Mouse (Mus musculus): Measurements from ENCODE around the gene Pgd.

The Pgd gene

DNA sequence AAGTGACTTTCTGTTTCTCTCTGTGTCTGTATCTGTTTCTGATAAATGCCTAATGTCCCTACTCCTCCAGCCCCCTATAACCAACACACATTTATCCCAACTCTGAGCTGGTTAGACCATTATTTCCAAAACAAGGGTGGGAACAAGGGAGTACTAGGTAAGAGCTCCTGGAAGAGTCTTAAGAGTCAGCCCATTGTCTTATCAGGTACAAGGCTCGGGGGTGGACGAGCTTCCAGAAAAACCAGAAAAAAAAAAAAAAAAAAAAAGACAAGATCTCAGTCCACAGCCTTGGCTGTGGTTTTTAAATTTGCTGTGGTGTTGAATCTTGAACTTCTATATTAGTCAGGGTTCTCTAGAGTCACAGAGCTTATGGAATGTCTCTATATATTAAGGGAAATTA lies 1.4 kb upstream of the Pgd start:
- DNase-seq (ENCODE audit: low spot score): no peak

DNA sequence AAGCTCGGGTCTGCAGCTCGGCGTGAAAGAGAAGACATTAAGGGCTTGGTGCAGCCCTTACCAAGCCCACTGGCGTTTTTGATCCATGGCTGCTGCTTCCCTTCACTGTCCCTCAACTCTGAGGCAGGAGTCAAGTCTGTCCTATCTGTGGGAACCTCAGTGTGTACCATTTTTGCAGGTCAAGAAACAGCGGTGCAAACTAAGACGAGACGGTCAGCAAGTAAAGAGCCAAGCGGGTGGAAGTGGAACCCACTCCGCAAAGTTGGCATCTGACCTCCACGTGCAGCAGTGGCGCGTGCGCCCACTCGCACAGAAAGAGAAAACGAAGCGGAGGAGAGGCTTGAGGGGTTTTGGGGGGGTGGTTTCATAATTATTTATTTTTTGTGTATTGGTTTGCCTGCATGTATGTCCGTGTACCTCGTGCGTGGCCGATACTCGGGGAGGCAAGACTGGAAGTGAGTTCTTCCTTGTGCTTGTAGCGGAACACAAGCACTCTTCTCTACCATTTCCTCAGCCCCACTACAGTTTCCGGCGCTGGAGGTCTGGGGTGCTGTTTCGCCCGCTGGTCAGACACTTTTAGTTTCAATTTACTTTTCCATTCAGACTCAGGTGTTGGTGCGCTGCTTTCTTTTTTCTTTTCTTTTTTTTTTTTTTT lies 513 bp upstream of the Pgd start:
- DNase-seq (ENCODE audit: low spot score): no peak

DNA sequence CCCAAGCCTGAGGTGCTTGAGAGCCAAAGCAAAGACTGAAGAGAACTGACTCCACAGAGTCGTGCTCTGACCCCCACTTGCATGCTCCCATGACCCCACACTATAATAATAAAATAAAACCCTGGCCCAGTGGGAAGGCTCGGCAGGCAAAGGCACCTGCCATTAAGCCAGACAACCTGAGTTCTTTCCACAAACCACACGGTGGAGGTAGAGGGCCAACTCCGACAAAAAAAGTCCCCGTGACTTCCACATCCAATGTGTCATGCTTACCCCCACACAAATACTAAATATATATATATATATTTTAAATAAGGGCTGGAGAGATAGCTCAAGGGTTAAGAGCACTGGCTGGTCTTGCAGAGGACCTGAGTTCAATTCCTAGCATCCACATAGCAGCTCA lies 2.4 kb downstream of the Pgd start:
- DNase-seq (ENCODE audit: low spot score): no peak

DNA sequence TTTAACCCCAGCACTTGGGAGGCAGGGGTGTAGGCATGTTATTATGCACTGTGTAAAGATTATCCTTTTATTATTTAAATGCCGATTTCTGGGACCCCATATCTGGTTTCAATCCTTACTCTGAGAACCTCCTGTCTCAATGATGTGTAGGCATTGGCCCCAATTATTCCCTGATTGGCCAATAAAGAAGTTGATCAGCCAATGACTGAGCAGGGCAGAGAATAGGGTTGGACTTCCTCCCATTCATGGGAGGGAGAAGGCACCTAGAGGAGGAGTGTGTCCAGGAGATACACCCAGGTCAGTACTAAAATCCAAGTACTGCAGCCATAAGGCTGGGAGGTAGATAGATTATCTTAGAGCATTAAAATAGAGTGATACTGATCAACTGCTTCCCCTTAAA lies 3.4 kb downstream of the Pgd start:
- no peak for DNase-seq (ENCODE audit: low spot score)

DNA sequence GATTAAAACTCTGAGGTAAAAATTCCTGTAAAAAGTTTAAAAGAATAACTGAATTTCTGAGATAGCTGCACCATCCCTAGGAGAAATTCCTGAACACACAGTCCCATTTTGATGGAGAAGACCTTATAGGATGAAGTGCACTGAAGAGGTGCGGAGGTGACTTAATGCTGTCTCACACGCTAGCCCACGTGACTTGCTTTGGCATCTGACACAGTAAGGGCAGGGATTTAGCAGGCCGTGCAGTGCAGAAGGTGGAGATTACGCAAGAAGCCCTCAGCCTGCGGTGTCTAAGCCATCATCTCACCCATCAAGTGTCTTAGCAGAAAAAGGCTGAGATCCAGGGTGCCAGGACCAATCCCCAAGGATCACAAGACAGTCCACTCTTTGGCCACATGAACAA lies 5.4 kb downstream of the Pgd start:
- DNase-seq (ENCODE audit: low spot score): no peak

- no peak for DNase-seq (ENCODE audit: low spot score)
These were observed 6.7 kb downstream of the Pgd start for GRCm38 (mm10) chr4:149159891-149160290.

- DNase-seq (ENCODE audit: low spot score): no peak
These were observed 7.4 kb downstream of the Pgd start for GRCm38 (mm10) chr4:149159203-149159602.

- DNase-seq (ENCODE audit: low spot score): no peak
These were observed 9.1 kb downstream of the Pgd start for GRCm38 (mm10) chr4:149157415-149157973.

DNA sequence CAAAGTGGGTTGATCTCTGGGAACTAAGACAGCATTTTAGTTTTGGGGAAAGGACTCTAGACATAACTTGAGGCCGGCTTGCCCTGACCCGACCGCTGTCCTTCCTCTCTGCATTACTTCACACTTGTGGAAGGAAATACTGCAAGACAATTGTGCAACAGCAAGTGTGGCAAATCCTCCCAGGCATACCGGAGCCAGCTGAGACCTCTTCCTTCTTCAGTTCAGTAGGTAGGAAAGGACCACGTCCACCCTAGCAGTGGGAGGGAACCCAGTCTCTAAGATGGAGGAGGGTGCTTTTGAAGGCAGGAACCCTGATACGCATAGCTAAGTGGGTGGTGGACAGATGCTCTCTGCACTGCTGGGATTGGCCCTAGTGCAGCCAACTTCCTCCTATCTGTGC lies 10.9 kb downstream of the Pgd start:
- no peak for DNase-seq (ENCODE audit: low spot score)

- no peak for DNase-seq (ENCODE audit: low spot score)
These were observed 11.7 kb downstream of the Pgd start for GRCm38 (mm10) chr4:149154859-149155258.

DNA sequence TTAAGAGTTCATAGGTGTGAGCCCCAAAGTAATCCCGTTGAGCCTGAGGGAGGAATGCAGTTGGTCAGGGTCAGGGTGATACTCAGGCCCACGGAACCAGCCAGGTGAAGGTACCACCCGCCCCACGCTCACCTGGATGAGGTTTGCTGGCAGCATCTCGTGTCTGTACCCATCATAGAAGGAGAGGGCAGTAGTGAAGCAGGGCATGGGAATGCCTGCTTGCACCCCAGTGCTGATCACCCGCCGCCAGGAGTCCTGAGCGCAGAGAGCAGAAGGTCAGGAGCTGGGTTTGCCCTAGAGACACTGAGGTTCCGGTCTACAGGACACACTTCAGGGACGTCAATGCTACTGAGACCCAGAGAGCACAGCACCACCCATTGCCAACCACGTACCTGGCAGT lies 15.8 kb downstream of the Pgd start:
- DNase-seq (ENCODE audit: low spot score): no peak

DNA sequence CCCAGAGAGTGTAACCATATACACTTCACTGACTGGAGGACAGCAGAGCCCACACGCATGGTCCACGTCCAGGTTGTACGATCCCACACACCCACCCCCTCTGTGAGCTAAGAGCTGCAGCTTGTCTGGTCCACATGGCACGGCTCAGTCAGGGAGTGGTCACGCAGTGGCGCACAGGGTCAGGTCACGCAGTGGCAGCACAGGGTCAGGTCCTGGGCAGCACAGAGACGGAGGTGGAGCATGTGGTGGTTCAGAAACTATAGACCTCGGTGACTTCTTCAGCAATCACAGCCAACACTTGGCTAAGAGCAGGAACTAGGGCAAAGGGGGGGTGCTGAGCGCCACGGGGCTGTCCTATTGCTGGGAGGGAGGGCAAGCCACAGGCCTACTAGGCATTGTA lies 16.3 kb downstream of the Pgd start:
- no peak for DNase-seq (ENCODE audit: low spot score)

DNA sequence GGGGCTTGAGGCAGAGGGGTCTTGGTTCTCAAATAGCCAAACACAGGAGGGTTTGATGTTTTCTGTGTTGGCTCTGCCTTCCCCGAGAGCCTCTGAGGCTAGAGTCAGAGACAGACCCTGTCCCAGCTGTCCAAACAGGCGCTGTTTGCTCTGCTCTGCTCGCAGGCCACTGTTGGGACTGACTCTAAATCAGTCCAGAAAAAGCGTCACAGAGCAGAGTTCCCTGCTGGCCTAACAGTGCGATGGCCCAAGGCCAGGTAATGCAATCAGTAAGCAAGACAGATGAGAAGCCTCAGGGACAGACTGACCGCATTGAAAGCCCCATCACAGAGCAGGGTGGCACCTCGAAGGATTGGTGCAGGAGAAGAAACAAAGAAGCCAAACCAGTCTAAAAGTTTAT lies 17.0 kb downstream of the Pgd start:
- no peak for DNase-seq (ENCODE audit: low spot score)

DNA sequence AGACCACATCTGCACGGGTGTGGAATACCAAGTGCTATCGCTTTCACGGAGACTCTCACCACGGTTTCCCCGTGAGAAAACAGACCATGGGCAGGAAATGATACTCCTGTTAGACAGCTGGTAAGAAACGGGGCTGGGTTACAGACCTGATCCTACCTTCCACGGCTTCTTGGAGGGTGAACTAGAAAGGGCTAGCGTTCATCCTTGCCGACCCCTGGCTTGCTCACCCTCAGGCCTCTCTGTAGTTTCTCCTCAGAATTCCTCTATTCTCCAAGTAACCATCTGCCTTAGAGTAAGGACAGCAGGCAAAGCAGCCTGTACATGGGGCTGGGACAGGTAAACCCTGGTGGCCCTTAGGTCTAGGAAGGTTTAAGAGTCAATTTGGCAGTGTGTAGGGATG lies 17.4 kb downstream of the Pgd start:
- no peak for DNase-seq (ENCODE audit: low spot score)

DNA sequence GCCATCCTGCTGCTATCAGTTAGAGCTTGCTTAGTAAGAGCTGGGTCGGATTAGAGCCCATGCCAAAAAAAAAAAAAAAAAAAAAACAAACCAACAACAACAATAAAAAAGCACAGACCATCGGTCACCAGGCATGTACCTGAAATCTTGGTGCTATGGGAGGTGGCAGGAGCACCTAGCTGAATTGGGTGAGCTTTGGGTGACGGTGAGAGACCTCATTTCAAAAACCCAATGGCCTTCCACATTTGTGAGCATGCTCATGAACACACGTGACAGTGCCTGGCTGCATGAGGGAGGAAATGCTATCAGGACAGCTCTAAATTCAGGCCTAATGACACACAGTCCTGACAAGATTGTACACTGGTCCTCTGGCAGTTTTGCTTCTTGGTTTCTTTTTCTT lies 18.5 kb downstream of the Pgd start:
- no peak for DNase-seq (ENCODE audit: low spot score)

DNA sequence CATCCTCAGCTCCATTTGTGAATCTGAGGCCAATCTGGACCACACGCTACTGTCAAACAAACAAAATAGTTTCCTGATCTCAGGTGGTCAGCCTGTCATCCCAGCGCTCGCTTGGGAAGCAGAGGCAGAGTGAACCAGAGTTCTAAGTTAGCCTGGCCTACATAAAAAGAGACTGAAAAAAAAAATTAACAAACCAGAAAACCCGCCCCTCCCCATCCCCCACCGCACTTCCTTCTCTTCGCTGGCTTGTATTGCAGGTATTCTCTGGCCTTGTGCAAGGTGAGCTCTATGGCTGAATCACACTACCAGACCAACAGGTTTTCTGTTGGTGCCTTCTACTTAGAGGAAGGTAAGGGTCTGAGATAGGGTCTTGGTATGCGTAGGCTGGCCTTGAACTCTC lies 19.0 kb downstream of the Pgd start:
- peak; percentile 45 for DNase-seq (ENCODE audit: low spot score)

GRCm38 (mm10) chr4:149145151-149145550 lies 21.4 kb downstream of the Pgd start:
- no peak for DNase-seq (ENCODE audit: low spot score)

GRCm38 (mm10) chr4:149144459-149144858 lies 22.1 kb downstream of the Pgd start:
- DNase-seq (ENCODE audit: low spot score): peak; percentile 83

DNA sequence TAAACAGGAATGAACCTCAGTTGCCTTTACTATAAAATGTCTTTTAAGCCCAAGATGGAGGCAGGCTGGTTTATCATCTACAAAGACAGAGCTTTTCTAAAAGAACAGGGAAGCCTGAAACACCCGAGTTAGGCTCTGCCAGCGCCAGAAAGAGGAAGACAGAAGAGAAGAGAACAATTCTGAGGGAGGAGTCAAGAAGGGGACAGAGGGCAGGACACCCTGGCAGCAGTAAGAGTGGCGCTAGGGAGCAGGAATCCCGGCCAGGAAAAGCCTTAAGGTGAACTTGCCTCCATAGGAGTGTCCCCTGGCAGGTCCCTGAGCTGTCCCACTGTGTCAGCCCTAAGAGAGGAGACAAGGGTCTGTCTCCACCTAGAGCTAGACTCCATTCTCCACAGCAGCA lies 23.0 kb downstream of the Pgd start:
- DNase-seq (ENCODE audit: low spot score): no peak

DNA sequence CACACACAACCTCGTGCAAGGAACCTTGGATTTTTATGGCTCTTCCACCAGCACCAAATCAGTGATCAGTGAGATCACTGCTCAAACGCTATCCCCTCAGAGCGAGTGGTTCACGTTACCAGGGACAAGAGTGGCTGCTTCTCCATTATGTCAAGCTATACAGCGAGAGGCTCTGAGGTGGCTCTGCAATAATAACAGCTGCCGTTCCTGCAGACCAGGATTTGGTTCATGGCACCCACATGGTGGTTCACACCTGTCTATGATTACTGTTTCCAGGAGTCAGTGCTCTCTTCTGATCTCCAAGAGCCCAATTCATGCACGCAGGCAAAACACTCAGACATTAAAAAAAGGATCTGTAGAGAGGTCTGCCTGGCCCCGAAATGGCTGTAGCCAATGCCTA lies 28.1 kb downstream of the Pgd start:
- DNase-seq (ENCODE audit: low spot score): no peak

DNA sequence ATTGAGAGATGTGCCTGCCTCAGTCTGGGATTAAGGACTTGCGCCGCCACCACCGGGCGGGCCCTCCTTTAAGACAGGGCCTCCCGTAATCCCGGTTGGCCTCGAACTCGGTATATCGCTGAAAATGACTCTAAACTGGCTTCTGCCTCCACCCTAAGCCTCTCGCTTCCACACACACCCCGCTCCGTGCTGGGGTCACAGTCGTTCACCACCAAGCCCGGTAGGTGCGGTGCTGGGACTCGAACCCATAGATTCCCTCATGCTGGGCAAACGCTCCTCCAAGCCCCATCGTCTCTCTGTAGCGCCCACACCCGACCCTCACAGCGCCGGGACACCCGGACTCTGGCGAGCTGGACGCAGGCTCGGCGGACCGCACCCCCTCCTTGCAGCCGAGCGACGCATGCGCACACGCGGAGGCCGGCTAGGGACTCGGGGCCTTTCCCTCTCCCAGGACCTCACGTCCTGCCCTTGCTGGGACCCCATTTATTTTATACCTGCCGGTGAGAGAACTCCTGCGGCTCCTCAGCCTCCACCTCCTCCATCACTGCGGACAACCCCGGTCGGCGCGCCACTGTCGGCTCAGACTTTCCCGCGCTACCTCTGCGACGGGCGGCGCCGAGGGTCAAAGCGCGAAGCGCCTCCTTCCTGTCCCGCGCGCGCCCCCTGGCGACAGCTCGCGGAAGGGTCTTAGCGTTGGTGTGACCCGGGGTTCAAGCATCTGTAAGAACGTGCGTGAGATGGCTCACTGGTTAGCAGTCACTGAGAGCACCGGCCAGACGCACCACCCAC lies 29.4 kb downstream of the Pgd start, which contains the start of gene Cenps:
Gene Cenps (minus strand): TSS at position 648 of the 789 bp plus-strand sequence.
- DNase-seq (ENCODE audit: low spot score): peak; percentile 91

GRCm38 (mm10) chr4:149136116-149136850 lies 30.3 kb downstream of the Pgd start:
- DNase-seq (ENCODE audit: low spot score): no peak

- no peak for DNase-seq (ENCODE audit: low spot score)
These were observed 33.2 kb downstream of the Pgd start for GRCm38 (mm10) chr4:149133395-149133794.
